Mouse (Mus musculus) heart, embryonic 12.5 days (tissue): Measurements from ENCODE around the gene Plscr4. TPM values are rescaled to one million over a fixed set of nuclear protein-coding genes. Genes with fewer than 3 reads are reported as not detected.

Source experiments
- ATAC-seq: fragments of 200-750 bp; cut with Nextera tagmentation; 2 replicates; pipeline ENCODE4 v1.8.0; 2017; ENCODE audit warnings: moderate TSS enrichment, moderate library complexity; ENCODE audit not compliant: insufficient number of reproducible peaks, low FRiP score
- H3K27ac ChIP-seq: fragments of 300-500 bp; sonication (generic); 2 replicates; pipeline ENCODE4 v1.5.1; 2016; ENCODE audit warnings: mild to moderate bottlenecking, moderate library complexity; ENCODE audit not compliant: poor library complexity, severe bottlenecking
- H3K27me3 ChIP-seq: fragments of 300-500 bp; sonication (generic); replicated peaks from 2 replicates; pipeline ENCODE4 v1.6.1; 2016; ENCODE audit warnings: mild to moderate bottlenecking, moderate library complexity
- H3K36me3 ChIP-seq: fragments of 300-500 bp; sonication (generic); 2 replicates; pipeline ENCODE4 v1.6.1; 2016; ENCODE audit warnings: mild to moderate bottlenecking, moderate library complexity
- H3K4me1 ChIP-seq: fragments of 300-500 bp; sonication (generic); replicated peaks from 2 replicates; pipeline ENCODE4 v1.6.1; 2016; ENCODE audit warnings: mild to moderate bottlenecking
- H3K4me2 ChIP-seq: fragments of 300-500 bp; sonication (generic); 2 replicates; pipeline ENCODE4 v1.6.1; 2016; ENCODE audit warnings: mild to moderate bottlenecking, moderate library complexity
- H3K4me3 ChIP-seq: fragments of 300-500 bp; sonication (generic); 2 replicates; pipeline ENCODE4 v1.5.1; 2016; ENCODE audit warnings: mild to moderate bottlenecking
- H3K9ac ChIP-seq: fragments of 300-500 bp; sonication (generic); 2 replicates; pipeline ENCODE4 v1.6.1; 2016; ENCODE audit warnings: mild to moderate bottlenecking, moderate library complexity
- H3K9me3 ChIP-seq: fragments of 300-500 bp; sonication (generic); replicated peaks from 2 replicates; pipeline ENCODE4 v1.6.1; 2016; ENCODE audit warnings: mild to moderate bottlenecking, moderate library complexity
- WGBS: fragments of 180-500 bp; shearing (Covaris S2); methylation state at CpG from one replicate; pipeline ENCODE4 v1.1.7; 2016; 5-methylcytosine and 5-hydroxymethylcytosine counted together
- polyA plus RNA-seq: library from polyadenylated mRNA; unstranded; fragments of >200 nt; fragmentation: Nextera tagmentation; extraction: Ambion mirVana; gene quantifications from 2 replicates; pipeline ENCODE4 v1.2.1, GENCODE M21; 2016

Plscr4 gene
- polyA plus RNA-seq, 1 experiment from 2014 or later, result 2.9 TPM

GRCm38 (mm10) chr9:92504889-92505288, 47.7 kb downstream of the Plscr4 start:
- Histone ChIP-seq H3K9ac (no peak overlapping the region), H3K4me3 (no peak overlapping the region), H3K27ac (no peak overlapping the region), H3K27me3 (no peaks in the 10 kb centered on the region), H3K9me3 (no peaks in the 10 kb centered on the region), H3K4me1 (no peaks in the 10 kb centered on the region), H3K36me3 (no peaks in the 10 kb centered on the region), H3K4me2 (no peak overlapping the region)
- 68% methylated on average over 1 of the region's 1 CpGs for WGBS
- no peak for ATAC-seq

- Histone ChIP-seq H3K9me3 (no peaks in the 10 kb centered on the region), H3K4me3 (no peak overlapping the region), H3K9ac (no peak overlapping the region), H3K36me3 (no peaks in the 10 kb centered on the region), H3K4me1 (no peaks in the 10 kb centered on the region), H3K27me3 (no peaks in the 10 kb centered on the region), H3K27ac (no peak overlapping the region), H3K4me2 (no peak overlapping the region)
- ATAC-seq, result no peak
Observed at GRCm38 (mm10) chr9:92511696-92512095, 54.5 kb downstream of the Plscr4 start.

- ATAC-seq, result no peak
- H3K9ac ChIP-seq, result no peak overlapping the region
- H3K4me3 ChIP-seq, result no peak overlapping the region
- no peaks in the 10 kb centered on the region for H3K4me1 ChIP-seq
- 91% methylated on average over 12 of the region's 12 CpGs for WGBS
- H3K4me2 ChIP-seq, result no peak overlapping the region
- no peaks in the 10 kb centered on the region for H3K27me3 ChIP-seq
- H3K36me3 ChIP-seq, result peaks cover 4% of the 10 kb centered on the region; the same call in 1 of the 2 replicates
- no peak overlapping the region for H3K27ac ChIP-seq
- peaks cover 6% of the 10 kb centered on the region for H3K9me3 ChIP-seq
Observed at GRCm38 (mm10) chr9:92517036-92517435, 59.9 kb downstream of the Plscr4 start.

GRCm38 (mm10) chr9:92520751-92521150, 63.6 kb downstream of the Plscr4 start:
- no peak overlapping the region for H3K27ac ChIP-seq
- no peak overlapping the region for H3K4me2 ChIP-seq
- no peak for ATAC-seq
- H3K27me3 ChIP-seq, result no peaks in the 10 kb centered on the region
- no peak overlapping the region for H3K4me3 ChIP-seq
- H3K9me3 ChIP-seq, result peaks cover 6% of the 10 kb centered on the region
- H3K36me3 ChIP-seq, result peaks cover 4% of the 10 kb centered on the region; the same call in 1 of the 2 replicates
- H3K9ac ChIP-seq, result no peak overlapping the region
- H3K4me1 ChIP-seq, result no peaks in the 10 kb centered on the region
- 88% methylated on average over 10 of the region's 10 CpGs for WGBS

GRCm38 (mm10) chr9:92524506-92524905, 67.3 kb downstream of the Plscr4 start:
- Histone ChIP-seq H3K27ac (no peak overlapping the region), H3K36me3 (no peaks in the 10 kb centered on the region), H3K4me1 (no peaks in the 10 kb centered on the region), H3K27me3 (no peaks in the 10 kb centered on the region), H3K4me2 (no peak overlapping the region), H3K9ac (no peak overlapping the region), H3K4me3 (no peak overlapping the region), H3K9me3 (no peaks in the 10 kb centered on the region)
- 69% methylated on average over 4 of the region's 4 CpGs for WGBS
- ATAC-seq, result no peak

GRCm38 (mm10) chr9:92530055-92530454, 72.9 kb downstream of the Plscr4 start:
- H3K9me3 ChIP-seq, result no peaks in the 10 kb centered on the region
- 72% methylated on average over 3 of the region's 3 CpGs for WGBS
- no peaks in the 10 kb centered on the region for H3K36me3 ChIP-seq
- no peaks in the 10 kb centered on the region for H3K4me1 ChIP-seq
- H3K27me3 ChIP-seq, result no peaks in the 10 kb centered on the region
- no peak overlapping the region for H3K4me2 ChIP-seq
- H3K4me3 ChIP-seq, result no peak overlapping the region
- no peak overlapping the region for H3K9ac ChIP-seq
- H3K27ac ChIP-seq, result no peak overlapping the region
- ATAC-seq, result no peak

GRCm38 (mm10) chr9:92537735-92538134, 80.6 kb downstream of the Plscr4 start:
- Histone ChIP-seq H3K4me3 (no peak overlapping the region), H3K36me3 (no peaks in the 10 kb centered on the region), H3K27me3 (no peaks in the 10 kb centered on the region), H3K4me2 (no peak overlapping the region), H3K27ac (no peak overlapping the region), H3K9me3 (no peaks in the 10 kb centered on the region), H3K4me1 (no peaks in the 10 kb centered on the region), H3K9ac (no peak overlapping the region)
- ATAC-seq, result no peak
- whole genome bisulfite sequencing, result 52% methylated on average over 6 of the region's 6 CpGs

- Histone ChIP-seq H3K4me2 (no peak overlapping the region), H3K27me3 (no peaks in the 10 kb centered on the region), H3K9me3 (no peaks in the 10 kb centered on the region), H3K4me3 (no peak overlapping the region), H3K27ac (no peak overlapping the region), H3K4me1 (no peaks in the 10 kb centered on the region), H3K36me3 (no peaks in the 10 kb centered on the region), H3K9ac (no peak overlapping the region)
- no peak for ATAC-seq
- WGBS, result 75% methylated on average over 6 of the region's 6 CpGs
Observed at GRCm38 (mm10) chr9:92538216-92538615, 81.0 kb downstream of the Plscr4 start.

Other genes with a start within 250 kb of the Plscr4 start
- 41.0 and 41.9 TPM in 2 replicates for gene Plscr1, start 207.6 kb upstream of the Plscr4 start, polyA plus RNA-seq
- gene Plscr2, start 181.8 kb upstream of the Plscr4 start, polyA plus RNA-seq, result 6.6 and 7.4 TPM in 2 replicates
- not detected in 2 replicates for gene 1700057G04Rik, start 148.0 kb upstream of the Plscr4 start, polyA plus RNA-seq
- 47.1 and 48.6 TPM in 2 replicates for gene Plod2, start 84.8 kb downstream of the Plscr4 start, polyA plus RNA-seq